Mouse (Mus musculus) embryonic facial prominence, embryonic 14.5 days (tissue): ENCODE measurements around the gene Enah. TPM values are rescaled to one million over a fixed set of nuclear protein-coding genes. Genes with fewer than 3 reads are reported as not detected.

Experiments used
- ATAC-seq: fragments of 200-750 bp; cut with Nextera tagmentation; 2 replicates; pipeline ENCODE4 v1.8.0; 2017; ENCODE audit warnings: low read depth, moderate number of reproducible peaks, moderate TSS enrichment
- DNase-seq: peaks from one replicate; pipeline ENCODE4 v3.0.0-alpha.2; 2015; ENCODE audit warnings: low spot score
- H3K27ac ChIP-seq: fragments of 300-500 bp; sonication (generic); replicated peaks from 2 replicates; pipeline ENCODE4 v1.5.1; 2014; ENCODE audit warnings: low read depth, mild to moderate bottlenecking, low read length, moderate library complexity
- H3K27me3 ChIP-seq: fragments of 300-500 bp; sonication (generic); replicated peaks from 2 replicates; pipeline ENCODE4 v1.6.1; 2014; ENCODE audit warnings: low read length; ENCODE audit not compliant: control insufficient read depth, insufficient read depth
- H3K36me3 ChIP-seq: fragments of 300-500 bp; sonication (generic); 2 replicates; pipeline ENCODE4 v1.6.1; 2014; ENCODE audit warnings: low read length, mixed read lengths; ENCODE audit not compliant: control insufficient read depth, insufficient read depth
- H3K4me1 ChIP-seq: fragments of 300-500 bp; sonication (generic); 2 replicates; pipeline ENCODE4 v1.6.1; 2014; ENCODE audit warnings: antibody characterized with exemption, low read length; ENCODE audit not compliant: control insufficient read depth, insufficient read depth
- H3K4me2 ChIP-seq: fragments of 300-500 bp; sonication (generic); 2 replicates; pipeline ENCODE4 v1.6.1; 2014; ENCODE audit warnings: low read depth, mild to moderate bottlenecking, low read length, moderate library complexity, mixed read lengths
- H3K4me3 ChIP-seq: fragments of 300-500 bp; sonication (generic); 2 replicates; pipeline ENCODE4 v1.5.1; 2014; ENCODE audit warnings: low read depth, mild to moderate bottlenecking, low read length
- H3K9ac ChIP-seq: fragments of 300-500 bp; sonication (generic); 2 replicates; pipeline ENCODE4 v1.6.1; 2014; ENCODE audit warnings: low read depth, mild to moderate bottlenecking, low read length, moderate library complexity, mixed read lengths
- H3K9me3 ChIP-seq: fragments of 300-500 bp; sonication (generic); 2 replicates; pipeline ENCODE4 v1.6.1; 2016; ENCODE audit warnings: low read length; ENCODE audit not compliant: control insufficient read depth
- WGBS: fragments of 180-500 bp; shearing (Covaris S2); extraction: QIAGEN DNeasy Blood & Tissue Kit; methylation state at CpG from one replicate; pipeline ENCODE4 v1.1.7; 2014; 5-methylcytosine and 5-hydroxymethylcytosine counted together
- polyA plus RNA-seq: library from polyadenylated mRNA; unstranded; fragments of >200 nt; fragmentation: Nextera tagmentation; extraction: Ambion mirVana; gene quantifications from 2 replicates; pipeline ENCODE4 v1.2.1, GENCODE M21; 2014

The Enah gene
- polyA plus RNA-seq, 1 experiment from 2014 or later: 23.7 TPM

GRCm38 (mm10) chr1:181873086-181873920, 146.5 kb downstream of the Enah start:
- Histone ChIP-seq H3K36me3 (no peaks in the 10 kb centered on the region), H3K27ac (no peak overlapping the region), H3K9me3 (no peaks in the 10 kb centered on the region), H3K9ac (no peak overlapping the region), H3K4me3 (no peak overlapping the region), H3K4me1 (no peaks in the 10 kb centered on the region), H3K4me2 (no peak overlapping the region), H3K27me3 (no peaks in the 10 kb centered on the region)
- ATAC-seq (no peak), DNase-seq (no peak)
- 78% methylated on average over 9 of the region's 9 CpGs for WGBS

GRCm38 (mm10) chr1:181872639-181873038, 147.2 kb downstream of the Enah start:
- Histone ChIP-seq H3K27ac (no peak overlapping the region), H3K4me2 (no peak overlapping the region)
- 69% methylated on average over 3 of the region's 3 CpGs for WGBS

GRCm38 (mm10) chr1:181866429-181867280, 153.1 kb downstream of the Enah start:
- no peak for DNase-seq
- Histone ChIP-seq H3K4me2 (no peak overlapping the region), H3K9ac (no peak overlapping the region), H3K4me3 (no peak overlapping the region), H3K9me3 (no peaks in the 10 kb centered on the region), H3K4me1 (no peaks in the 10 kb centered on the region), H3K36me3 (no peaks in the 10 kb centered on the region), H3K27ac (no peak overlapping the region), H3K27me3 (no peaks in the 10 kb centered on the region)
- no peak for ATAC-seq
- 85% methylated on average over 6 of the region's 6 CpGs for WGBS

More at GRCm38 (mm10) chr1:181872639-181873038, 147.2 kb downstream of the Enah start:
- ATAC-seq (no peak), DNase-seq (no peak)
- H3K4me3 ChIP-seq: no peak overlapping the region
- H3K36me3 ChIP-seq: no peaks in the 10 kb centered on the region
- no peak overlapping the region for H3K9ac ChIP-seq
- H3K9me3 ChIP-seq: no peaks in the 10 kb centered on the region
- no peaks in the 10 kb centered on the region for H3K4me1 ChIP-seq
- H3K27me3 ChIP-seq: no peaks in the 10 kb centered on the region

- 55% methylated on average over 5 of the region's 5 CpGs for WGBS
- H3K27ac ChIP-seq: no peak overlapping the region
- no peaks in the 10 kb centered on the region for H3K36me3 ChIP-seq
- no peak overlapping the region for H3K4me3 ChIP-seq
- no peaks in the 10 kb centered on the region for H3K27me3 ChIP-seq
- no peaks in the 10 kb centered on the region for H3K4me1 ChIP-seq
- H3K9me3 ChIP-seq: no peaks in the 10 kb centered on the region
- ATAC-seq (no peak), DNase-seq (no peak)
- H3K4me2 ChIP-seq: no peak overlapping the region
- H3K9ac ChIP-seq: no peak overlapping the region
Measured at GRCm38 (mm10) chr1:181865863-181866216, 153.9 kb downstream of the Enah start.

- H3K9ac ChIP-seq: no peak overlapping the region
- H3K4me2 ChIP-seq: no peak overlapping the region
- no peak overlapping the region for H3K27ac ChIP-seq
- H3K27me3 ChIP-seq: no peaks in the 10 kb centered on the region
- WGBS: 76% methylated on average over 11 of the region's 11 CpGs
- H3K4me1 ChIP-seq: no peaks in the 10 kb centered on the region
- no peak overlapping the region for H3K4me3 ChIP-seq
- ATAC-seq (no peak), DNase-seq (no peak)
- H3K9me3 ChIP-seq: no peaks in the 10 kb centered on the region
- no peaks in the 10 kb centered on the region for H3K36me3 ChIP-seq
Measured at GRCm38 (mm10) chr1:181864971-181865862, 154.6 kb downstream of the Enah start.

- Histone ChIP-seq H3K27ac (no peak overlapping the region), H3K4me1 (no peaks in the 10 kb centered on the region), H3K9me3 (no peaks in the 10 kb centered on the region), H3K36me3 (no peaks in the 10 kb centered on the region), H3K4me2 (no peak overlapping the region), H3K27me3 (no peaks in the 10 kb centered on the region), H3K4me3 (no peak overlapping the region), H3K9ac (no peak overlapping the region)
- 38% methylated on average over 8 of the region's 8 CpGs for WGBS
- no peak for ATAC-seq
- no peak for DNase-seq
Measured at GRCm38 (mm10) chr1:181863431-181863830, 156.4 kb downstream of the Enah start.

- ATAC-seq (no peak), DNase-seq (no peak)
- H3K4me3 ChIP-seq: no peak overlapping the region
- no peaks in the 10 kb centered on the region for H3K4me1 ChIP-seq
- H3K27ac ChIP-seq: no peak overlapping the region
- H3K9me3 ChIP-seq: no peaks in the 10 kb centered on the region
- WGBS: 57% methylated on average over 16 of the region's 16 CpGs
- no peaks in the 10 kb centered on the region for H3K27me3 ChIP-seq
- H3K9ac ChIP-seq: no peak overlapping the region
- H3K36me3 ChIP-seq: no peaks in the 10 kb centered on the region
- H3K4me2 ChIP-seq: no peak overlapping the region
Measured at GRCm38 (mm10) chr1:181862676-181863374, 157.0 kb downstream of the Enah start.
